Mouse (Mus musculus): ENCODE data around the gene Cenpa.

DNA sequence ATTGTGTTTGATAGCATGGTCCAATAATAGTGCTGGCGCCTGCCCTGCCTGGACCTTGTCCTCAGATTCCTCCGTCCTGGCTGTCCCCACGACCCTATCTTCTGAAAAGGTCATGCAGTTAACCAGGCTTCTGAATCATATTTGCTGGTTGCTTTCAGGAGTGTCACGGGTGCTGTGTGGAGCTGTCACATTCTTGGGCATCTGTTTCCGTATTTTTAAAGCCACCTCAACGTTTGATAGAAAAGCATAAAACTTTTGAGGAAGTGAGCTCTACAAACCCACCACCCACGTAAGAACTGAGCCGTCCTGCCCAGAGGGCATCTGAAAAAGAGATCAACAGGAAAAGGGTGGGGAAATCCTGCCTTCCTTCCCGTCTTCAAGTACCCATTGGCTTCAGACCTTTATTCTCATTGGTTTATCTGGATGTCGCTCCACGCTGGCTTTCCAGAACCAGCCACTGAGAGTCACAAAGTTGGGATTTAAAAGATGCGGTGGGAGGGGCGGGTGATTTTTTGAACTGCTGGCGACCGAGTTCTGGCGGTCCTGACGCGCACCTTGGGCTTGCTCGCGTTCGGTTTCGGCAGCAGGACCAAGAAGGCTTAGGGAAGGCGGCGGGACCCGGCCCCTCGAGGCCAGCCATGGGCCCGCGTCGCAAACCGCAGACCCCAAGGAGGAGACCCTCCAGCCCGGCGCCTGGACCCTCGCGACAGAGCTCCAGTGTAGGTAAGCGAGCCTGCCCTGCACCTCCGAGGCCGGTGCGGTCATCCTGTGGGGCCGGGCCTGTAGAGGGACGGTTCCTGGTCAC lies at the start of gene Cenpa:
- no peak for TF ChIP-seq CTCF (IDR thresholded peaks at IDR 0.05; ENCODE audit: borderline replicate concordance, insufficient read depth, low read depth, low read length)
- TF ChIP-seq POLR2A (IDR thresholded peaks at IDR 0.05; ENCODE audit: borderline replicate concordance, insufficient read depth, low read length) = peak; percentile 91; the same call in 1 of the 2 replicates
